Mouse (Mus musculus) effector memory CD4-positive, alpha-beta T cell, adult 7 months (primary cell): ENCODE data around the gene Cplx3. TPM values are rescaled to one million over a fixed set of nuclear protein-coding genes. Genes with fewer than 3 reads are reported as not detected.

Experiments
- polyA plus RNA-seq: library from polyadenylated mRNA; unstranded; fragments of 100-300 nt; shearing (Covaris generic); gene quantifications from one replicate; pipeline ENCODE4 v1.2.1, GENCODE M21; 2017

Gene Cplx3
- not detected for polyA plus RNA-seq

DNA sequence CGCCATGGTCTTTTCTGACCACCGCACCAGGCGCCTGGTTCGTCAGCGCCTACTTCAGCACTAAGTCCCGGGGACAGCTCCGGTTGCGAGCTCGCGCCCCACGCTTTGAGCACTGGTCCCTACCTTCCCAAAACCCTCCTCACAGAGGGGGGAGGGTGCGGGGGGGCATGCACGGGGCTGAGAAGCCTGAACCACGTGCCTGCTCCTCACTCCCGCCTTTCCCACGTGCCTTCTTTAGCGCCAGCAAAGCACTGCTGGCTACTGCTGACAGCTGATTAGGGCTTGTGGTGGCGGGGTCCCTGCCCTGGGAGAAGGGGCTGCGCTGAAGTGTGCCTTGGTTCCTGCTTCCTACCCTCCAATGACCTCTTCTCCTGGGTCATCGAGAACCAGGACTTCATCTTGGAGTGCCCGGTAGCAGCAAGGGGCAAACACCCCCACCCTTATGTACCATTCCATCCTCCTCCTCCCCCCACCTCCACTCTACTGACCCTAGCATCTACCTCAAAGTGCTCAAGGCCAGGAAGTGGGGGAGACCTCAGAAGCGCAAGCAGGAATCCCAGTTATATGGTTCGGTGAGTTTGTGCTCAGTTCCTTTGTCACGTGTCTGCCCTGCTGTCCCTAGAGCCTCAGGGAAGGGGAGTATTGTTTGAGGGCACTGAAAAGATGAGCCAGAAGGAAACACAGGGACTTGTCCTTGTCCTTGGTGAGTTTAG is at the start of gene Cplx3:
TSS of gene Cplx3 (minus strand) at position 143 of the 713 bp plus-strand sequence.

DNA sequence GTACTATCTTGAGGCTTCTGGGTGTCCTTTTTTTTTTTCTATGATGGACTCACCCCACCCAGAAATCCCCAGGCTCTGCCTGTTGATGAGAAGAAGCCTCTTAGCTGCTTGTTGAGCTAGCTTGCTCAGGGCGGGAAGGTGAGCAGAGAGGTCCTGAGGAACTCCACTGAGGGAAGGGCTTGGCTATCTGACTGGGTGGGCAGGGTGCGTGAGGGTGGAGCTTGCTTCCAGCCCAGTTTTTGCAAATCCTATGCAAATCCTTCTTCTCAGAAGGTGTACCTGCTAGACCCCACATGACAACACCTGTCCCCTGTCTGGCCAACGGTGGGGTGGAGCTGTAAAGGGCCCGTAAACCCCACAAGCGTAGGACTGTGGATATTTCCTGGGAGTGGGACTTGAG is 47.2 kb upstream of the Cplx3 start, which contains the start of gene Csk:
TSS of gene Csk (minus strand) at position 349 of the 400 bp plus-strand sequence.

DNA sequence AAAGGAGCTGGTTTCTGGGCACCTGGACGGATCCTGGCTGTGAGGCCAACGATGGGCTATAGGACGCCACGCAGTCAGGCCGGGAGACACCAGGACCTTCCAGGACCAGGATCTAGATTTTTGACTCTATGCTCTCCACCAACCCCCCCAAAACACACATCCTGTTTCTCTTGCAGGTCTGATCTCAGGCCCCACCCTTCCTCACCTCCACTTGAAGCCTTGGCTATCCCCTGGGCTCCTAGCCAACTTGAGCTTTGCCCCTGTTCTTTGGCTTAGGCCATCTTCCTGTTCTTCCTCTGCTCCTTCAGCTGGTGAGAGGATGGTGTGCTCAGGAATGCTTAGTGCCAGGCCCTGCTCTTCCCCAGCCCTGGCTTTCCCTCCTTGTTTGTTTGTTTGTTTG is 14.6 kb upstream of the Cplx3 start, which contains the start of gene Lman1l:
TSS of gene Lman1l (minus strand) at position 101 of the 400 bp plus-strand sequence.

DNA sequence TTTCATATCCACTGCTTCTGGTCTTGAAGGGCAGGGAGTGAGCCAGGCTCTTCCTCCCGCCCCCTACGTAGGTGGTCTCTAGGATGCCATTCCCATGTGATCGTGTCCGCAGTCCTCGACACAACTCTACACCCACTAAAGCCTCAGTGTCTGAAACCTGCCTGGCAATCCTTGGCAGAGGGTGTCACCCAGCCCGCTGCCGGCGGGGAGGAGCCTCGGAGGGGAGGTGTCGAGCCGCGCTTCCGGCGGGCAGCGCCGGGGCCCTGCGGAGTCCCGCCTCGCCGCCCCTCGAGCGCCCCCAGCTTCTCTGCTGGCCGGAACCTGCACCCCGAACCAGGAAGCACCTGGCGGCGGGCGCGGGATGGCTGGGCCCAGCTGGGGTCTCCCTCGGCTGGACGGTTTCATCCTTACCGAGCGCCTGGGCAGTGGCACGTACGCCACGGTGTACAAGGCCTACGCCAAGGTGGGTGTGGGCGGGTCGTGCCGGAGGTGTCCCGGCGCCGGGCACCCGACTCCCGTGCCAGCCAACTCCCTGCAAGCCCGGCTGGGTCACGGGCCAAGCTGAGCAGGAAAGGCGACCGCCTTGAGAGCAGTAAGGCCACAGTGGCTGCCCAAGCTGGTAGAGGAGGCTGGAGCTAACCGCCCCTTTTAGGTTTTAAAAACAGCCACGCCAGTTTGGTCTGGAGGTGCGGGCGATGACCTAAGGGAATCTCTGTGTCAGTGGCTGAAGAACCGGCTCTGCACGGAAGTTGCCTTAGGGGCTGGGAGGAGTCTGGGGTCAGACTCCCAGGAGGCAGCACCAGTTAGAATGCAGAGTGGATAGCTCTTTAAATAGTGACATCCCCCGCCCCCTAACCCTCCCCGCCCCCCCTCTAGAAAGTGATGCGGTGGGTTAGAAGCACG is 16.6 kb downstream of the Cplx3 start, which contains the start of gene Ulk3:
TSS of gene Ulk3 (plus strand) at position 229 of the 903 bp plus-strand sequence.

DNA sequence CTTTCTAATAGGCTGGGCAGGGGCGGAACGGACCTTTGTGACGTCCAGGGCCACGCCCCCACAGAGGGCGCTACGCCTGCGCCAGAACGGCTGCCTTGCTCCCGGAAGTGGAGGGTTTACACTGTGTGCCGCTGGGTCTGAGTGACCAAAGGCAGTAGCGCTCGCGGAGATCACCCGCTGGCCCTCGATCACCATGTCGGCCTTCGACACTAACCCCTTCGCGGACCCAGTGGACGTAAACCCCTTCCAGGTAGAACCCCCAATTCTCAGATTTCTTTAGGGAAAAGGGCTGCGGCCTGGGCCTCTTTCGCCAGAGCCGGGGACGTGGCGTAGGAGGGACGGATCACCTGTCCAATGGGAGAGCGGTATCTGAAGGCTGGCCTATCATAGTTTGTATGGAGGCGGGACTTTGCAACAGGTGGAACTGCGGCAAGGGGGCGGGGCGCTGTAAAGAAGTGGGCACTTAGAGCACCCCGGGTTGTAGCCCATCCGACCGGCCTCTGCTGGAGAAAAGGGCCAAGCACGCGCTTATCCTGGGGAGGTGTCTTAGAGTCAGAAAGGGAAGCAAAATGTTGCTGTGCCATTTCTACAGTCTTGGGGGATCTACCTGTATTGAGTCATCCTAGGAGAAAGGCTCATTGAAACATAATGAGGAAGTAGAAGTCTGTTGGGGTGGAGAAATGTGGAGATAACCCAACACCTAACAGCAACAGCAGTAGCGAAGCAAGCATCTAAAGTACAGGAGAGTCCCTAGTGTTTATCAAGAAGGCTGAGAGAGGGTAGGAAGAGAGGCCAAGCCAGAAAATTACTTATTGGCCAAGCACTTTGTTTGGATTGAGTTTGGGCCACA is 45.0 kb downstream of the Cplx3 start, which contains the start of gene Scamp2:
TSS of gene Scamp2 (plus strand) at position 83 of the 850 bp plus-strand sequence.

DNA sequence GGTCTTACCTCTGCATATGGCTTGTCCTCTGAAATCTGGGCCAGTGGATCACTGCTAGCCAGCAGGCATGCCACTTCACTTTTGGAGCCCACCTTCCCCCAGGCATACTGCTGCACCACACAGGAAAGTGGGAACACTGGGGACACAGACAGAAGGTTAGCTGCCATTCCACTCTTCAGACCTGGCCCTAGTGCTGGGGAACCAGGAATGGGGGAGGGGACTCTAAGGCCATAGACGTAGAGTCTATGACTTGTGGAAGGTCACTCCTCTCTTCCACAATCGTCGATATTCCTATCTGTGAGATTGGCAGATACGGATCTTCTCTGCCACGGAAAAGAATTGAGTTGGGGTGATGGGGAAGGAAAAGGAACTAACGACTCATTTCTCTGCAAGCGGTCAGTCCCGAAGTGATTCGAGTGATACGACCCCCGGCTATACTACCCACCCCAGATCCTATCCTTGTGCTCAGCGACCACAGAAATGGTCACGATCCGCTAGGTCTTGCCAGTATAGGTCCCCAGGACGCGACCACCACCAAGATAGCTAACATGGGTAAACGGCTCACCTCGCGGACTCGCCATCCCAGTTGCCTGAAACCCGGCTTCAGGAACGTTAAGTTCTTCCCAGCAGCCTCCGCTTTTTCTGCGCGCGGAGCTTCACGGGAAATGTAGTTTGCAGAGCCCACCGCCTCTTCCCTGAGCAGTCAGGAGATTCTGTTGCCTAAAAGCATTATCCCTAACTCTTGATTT is 53.8 kb downstream of the Cplx3 start, which contains the start of gene Mpi:
TSS of gene Mpi (minus strand) at position 625 of the 749 bp plus-strand sequence.

Other genes starting within 250 kb of the Cplx3 start
- 85.0 TPM for gene Ppcdc, start 166.2 kb downstream of the Cplx3 start, polyA plus RNA-seq
- gene Scamp5, start 138.2 kb downstream of the Cplx3 start, polyA plus RNA-seq: 0.30 TPM
- not detected for gene Rpp25, start 102.3 kb downstream of the Cplx3 start, polyA plus RNA-seq
- 261 TPM for gene Cox5a, start 85.0 kb downstream of the Cplx3 start, polyA plus RNA-seq
- 11.2 TPM for gene Fam219b, start 68.8 kb downstream of the Cplx3 start, polyA plus RNA-seq
- gene Mpi, start 53.5 kb downstream of the Cplx3 start, polyA plus RNA-seq: 8.5 TPM
- gene Scamp2, start 45.3 kb downstream of the Cplx3 start, polyA plus RNA-seq: 77.3 TPM
- gene Ulk3, start 16.8 kb downstream of the Cplx3 start, polyA plus RNA-seq: 33.8 TPM
- not detected for gene Lman1l, start 14.5 kb upstream of the Cplx3 start, polyA plus RNA-seq
- gene Csk, start 47.4 kb upstream of the Cplx3 start, polyA plus RNA-seq: 81.2 TPM
- gene Cyp1a2, start 77.4 kb upstream of the Cplx3 start, polyA plus RNA-seq: not detected
- not detected for gene Cyp1a1, start 81.6 kb upstream of the Cplx3 start, polyA plus RNA-seq
- 24.8 TPM for gene Edc3, start 102.3 kb upstream of the Cplx3 start, polyA plus RNA-seq
- gene Clk3, start 159.6 kb upstream of the Cplx3 start, polyA plus RNA-seq: 219 TPM
- gene Arid3b, start 230.5 kb upstream of the Cplx3 start, polyA plus RNA-seq: 52.3 TPM